Mouse (Mus musculus): ENCODE measurements around the gene Katnb1. TPM values are rescaled to one million over a fixed set of nuclear protein-coding genes. Genes with fewer than 3 reads are reported as not detected.

The Katnb1 gene
- polyA plus RNA-seq, 1 experiment: 180 TPM

DNA sequence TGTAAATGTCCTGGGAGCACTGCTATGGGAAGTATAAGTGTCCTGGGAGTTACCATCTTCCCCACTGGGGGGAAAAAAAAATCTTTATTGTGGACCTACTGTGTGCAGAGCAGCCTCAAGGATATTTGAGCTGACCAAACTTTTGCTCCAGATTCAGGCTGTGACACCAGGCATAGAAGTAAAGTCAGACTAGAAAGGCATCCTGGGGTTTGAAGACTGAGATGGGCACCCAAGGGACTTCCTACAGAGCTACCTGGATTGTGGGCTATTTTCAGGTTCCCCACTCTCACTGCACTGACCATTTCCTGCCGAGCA is 58.0 kb downstream of the Katnb1 start:
- H3K27me3 ChIP-seq (ENCODE audit: control insufficient read depth, insufficient read depth, low read length): no peaks in the 10 kb centered on the region
- peaks cover 40% of the 10 kb centered on the region for H3K4me1 ChIP-seq (ENCODE audit: control insufficient read depth, insufficient read depth, low read length)

DNA sequence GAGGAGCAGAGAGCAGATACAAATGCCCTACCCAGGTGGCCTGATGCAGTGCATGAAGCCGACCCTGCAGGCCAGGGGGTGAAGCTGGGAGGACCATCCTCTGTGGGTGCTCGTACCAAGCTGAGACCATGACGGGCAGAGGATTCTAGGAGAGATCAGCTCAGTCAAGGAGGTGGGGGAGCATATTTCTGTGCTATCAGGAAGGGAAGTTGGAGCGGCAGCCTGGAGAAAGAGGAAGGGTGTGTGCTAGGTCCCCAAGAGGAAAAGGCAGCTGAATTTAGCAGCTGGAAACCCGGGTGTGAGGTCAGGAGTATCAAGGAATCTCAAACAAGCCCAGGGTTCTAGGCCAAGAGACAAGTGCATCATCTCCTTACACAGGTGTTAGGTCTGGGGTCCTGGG is 59.6 kb downstream of the Katnb1 start:
- no peak overlapping the region for H3K27ac ChIP-seq (ENCODE audit: control insufficient read depth, insufficient read depth, low read depth, low read length)
- H3K27me3 ChIP-seq (ENCODE audit: control insufficient read depth, insufficient read depth, low read length): no peaks in the 10 kb centered on the region
- TF ChIP-seq POLR2A (IDR thresholded peaks at IDR 0.05; ENCODE audit: control insufficient read depth, low read depth, low read length): no peak
- TF ChIP-seq CTCF (IDR thresholded peaks at IDR 0.05; ENCODE audit: control insufficient read depth, insufficient read depth, insufficient replicate concordance, low read depth, low read length): no peak
- peak overlapping the region; percentile 92; the same call in 1 of the 2 replicates for H3K4me3 ChIP-seq (ENCODE audit: control insufficient read depth, low read depth, low read length)
- H3K4me1 ChIP-seq (ENCODE audit: control insufficient read depth, insufficient read depth, low read length): peaks cover 40% of the 10 kb centered on the region
- H3K36me3 ChIP-seq (ENCODE audit: control insufficient read depth, insufficient read depth, low read length): no peaks in the 10 kb centered on the region

More for the DNA sequence above, 58.0 kb downstream of the Katnb1 start:
- Histone ChIP-seq H3K4me3 (ENCODE audit: control insufficient read depth, low read depth, low read length) (no peak overlapping the region), H3K27ac (ENCODE audit: control insufficient read depth, insufficient read depth, low read depth, low read length) (no peak overlapping the region), H3K36me3 (ENCODE audit: control insufficient read depth, insufficient read depth, low read length) (no peaks in the 10 kb centered on the region; the same call in 1 of the 2 replicates)
- TF ChIP-seq POLR2A (IDR thresholded peaks at IDR 0.05; ENCODE audit: control insufficient read depth, low read depth, low read length) (no peak), CTCF (IDR thresholded peaks at IDR 0.05; ENCODE audit: control insufficient read depth, insufficient read depth, insufficient replicate concordance, low read depth, low read length) (no peak)

DNA sequence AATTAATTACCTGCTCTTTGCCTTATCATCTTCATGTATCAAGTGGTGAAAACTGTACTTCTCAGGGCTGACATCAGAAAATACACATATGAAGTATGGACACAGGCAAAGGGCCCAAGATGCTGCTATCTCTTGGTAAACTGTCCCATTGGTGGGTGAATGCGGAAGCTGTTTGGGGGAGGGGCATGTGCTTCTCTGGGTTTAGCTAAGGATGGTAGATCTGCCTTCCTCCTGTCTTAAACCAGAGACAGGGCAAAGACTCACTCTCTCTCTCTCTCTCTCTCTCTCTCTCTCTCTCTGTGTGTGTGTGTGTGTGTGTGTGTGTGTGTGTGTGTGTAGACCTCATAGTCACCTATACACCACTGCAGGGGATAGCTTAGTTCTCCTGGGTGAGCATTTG is 60.0 kb downstream of the Katnb1 start:
- Histone ChIP-seq H3K27me3 (ENCODE audit: control insufficient read depth, insufficient read depth, low read length) (no peaks in the 10 kb centered on the region), H3K4me3 (ENCODE audit: control insufficient read depth, low read depth, low read length) (peak overlapping the region; percentile 92; the same call in 1 of the 2 replicates), H3K4me1 (ENCODE audit: control insufficient read depth, insufficient read depth, low read length) (peaks cover 40% of the 10 kb centered on the region)

DNA sequence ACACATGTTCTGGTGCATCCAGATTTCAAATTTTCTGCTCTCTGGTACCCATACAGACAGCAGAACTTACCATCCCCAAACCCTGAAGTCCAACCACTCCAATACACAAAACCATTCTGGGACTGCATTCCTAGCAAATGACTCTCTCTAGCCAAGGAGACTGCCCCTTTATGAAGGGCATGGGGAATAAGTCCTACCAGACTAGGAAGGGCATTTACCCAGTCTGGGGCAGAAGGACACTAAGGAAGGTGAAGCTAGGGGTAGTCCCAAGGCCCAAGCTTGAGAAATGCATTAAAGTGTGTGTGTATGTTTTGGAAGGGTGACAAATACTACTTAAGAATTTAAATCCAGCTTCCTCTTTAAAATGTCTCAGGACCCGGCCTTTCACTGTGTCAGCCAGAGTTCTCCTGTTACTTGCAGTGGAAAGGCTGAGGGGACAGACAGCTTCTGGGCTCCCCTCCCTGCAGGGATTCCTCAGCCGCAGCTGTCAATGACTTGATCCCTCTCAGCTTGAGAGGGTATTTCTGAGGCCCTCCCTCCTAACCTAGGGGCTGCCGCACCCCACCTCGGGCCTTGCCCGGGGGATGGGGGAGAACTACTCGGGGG is 60.6 kb downstream of the Katnb1 start:
- Histone ChIP-seq H3K4me1 (ENCODE audit: control insufficient read depth, insufficient read depth, low read length) (peaks cover 40% of the 10 kb centered on the region), H3K27ac (ENCODE audit: control insufficient read depth, insufficient read depth, low read depth, low read length) (no peak overlapping the region; the same call in 1 of the 2 replicates), H3K27me3 (ENCODE audit: control insufficient read depth, insufficient read depth, low read length) (no peaks in the 10 kb centered on the region), H3K4me3 (ENCODE audit: control insufficient read depth, low read depth, low read length) (peak overlapping the region; percentile 92), H3K36me3 (ENCODE audit: control insufficient read depth, insufficient read depth, low read length) (no peaks in the 10 kb centered on the region)
- TF ChIP-seq CTCF (IDR thresholded peaks at IDR 0.05; ENCODE audit: control insufficient read depth, insufficient read depth, insufficient replicate concordance, low read depth, low read length) (no peak), POLR2A (IDR thresholded peaks at IDR 0.05; ENCODE audit: control insufficient read depth, low read depth, low read length) (no peak)

More for the DNA sequence above, 60.0 kb downstream of the Katnb1 start:
- TF ChIP-seq POLR2A (IDR thresholded peaks at IDR 0.05; ENCODE audit: control insufficient read depth, low read depth, low read length) (no peak), CTCF (IDR thresholded peaks at IDR 0.05; ENCODE audit: control insufficient read depth, insufficient read depth, insufficient replicate concordance, low read depth, low read length) (no peak)
- H3K27ac ChIP-seq (ENCODE audit: control insufficient read depth, insufficient read depth, low read depth, low read length): no peak overlapping the region
- H3K36me3 ChIP-seq (ENCODE audit: control insufficient read depth, insufficient read depth, low read length): no peaks in the 10 kb centered on the region

DNA sequence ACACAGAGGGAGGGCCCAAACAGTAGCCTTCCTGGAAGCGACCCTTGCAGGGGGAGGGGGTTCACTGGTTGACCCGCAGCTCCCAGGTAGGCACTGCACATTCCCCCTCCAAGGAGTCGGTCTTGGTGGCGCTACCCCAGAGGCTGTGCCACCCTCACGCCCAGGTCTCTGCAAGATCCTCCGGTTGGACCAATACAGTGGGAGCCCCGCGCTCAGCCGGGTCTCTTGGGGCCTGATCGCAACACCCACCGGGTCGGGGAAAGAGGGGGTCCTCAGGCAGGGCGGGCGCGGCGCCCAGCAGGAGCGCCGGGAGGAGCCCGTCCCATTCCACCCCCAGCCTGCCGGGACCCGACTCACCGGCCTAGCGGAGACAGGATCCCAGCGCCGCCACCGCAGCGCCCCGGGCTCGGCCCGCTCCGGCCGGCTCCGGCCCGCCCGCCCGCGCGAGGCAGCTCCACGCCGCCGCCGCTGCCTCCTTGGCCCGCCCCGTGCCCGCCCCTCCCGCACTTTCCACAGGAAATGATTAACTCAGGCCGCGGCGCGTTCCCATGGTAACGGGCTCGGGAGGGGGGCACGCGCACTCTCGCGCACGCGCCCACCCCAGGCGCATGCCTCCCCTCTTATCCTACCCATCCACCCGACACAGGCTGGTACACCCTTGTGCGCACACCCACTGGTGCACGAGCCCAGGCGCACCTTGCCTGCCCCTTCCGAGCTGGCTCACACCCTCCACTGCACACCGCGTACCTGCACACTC is 61.3 kb downstream of the Katnb1 start:
- H3K36me3 ChIP-seq (ENCODE audit: control insufficient read depth, insufficient read depth, low read length): no peaks in the 10 kb centered on the region
- peak overlapping the region; percentile 92 for H3K4me3 ChIP-seq (ENCODE audit: control insufficient read depth, low read depth, low read length)
- H3K27me3 ChIP-seq (ENCODE audit: control insufficient read depth, insufficient read depth, low read length): no peaks in the 10 kb centered on the region
- H3K27ac ChIP-seq (ENCODE audit: control insufficient read depth, insufficient read depth, low read depth, low read length): peak overlapping the region; percentile 18; the same call in 1 of the 2 replicates
- peaks cover 36% of the 10 kb centered on the region for H3K4me1 ChIP-seq (ENCODE audit: control insufficient read depth, insufficient read depth, low read length)
- TF ChIP-seq POLR2A (IDR thresholded peaks at IDR 0.05; ENCODE audit: control insufficient read depth, low read depth, low read length): 0 out of 2 replicates have a peak, but pooled peaks have one; percentile 36
- no peak for TF ChIP-seq CTCF (IDR thresholded peaks at IDR 0.05; ENCODE audit: control insufficient read depth, insufficient read depth, insufficient replicate concordance, low read depth, low read length)

DNA sequence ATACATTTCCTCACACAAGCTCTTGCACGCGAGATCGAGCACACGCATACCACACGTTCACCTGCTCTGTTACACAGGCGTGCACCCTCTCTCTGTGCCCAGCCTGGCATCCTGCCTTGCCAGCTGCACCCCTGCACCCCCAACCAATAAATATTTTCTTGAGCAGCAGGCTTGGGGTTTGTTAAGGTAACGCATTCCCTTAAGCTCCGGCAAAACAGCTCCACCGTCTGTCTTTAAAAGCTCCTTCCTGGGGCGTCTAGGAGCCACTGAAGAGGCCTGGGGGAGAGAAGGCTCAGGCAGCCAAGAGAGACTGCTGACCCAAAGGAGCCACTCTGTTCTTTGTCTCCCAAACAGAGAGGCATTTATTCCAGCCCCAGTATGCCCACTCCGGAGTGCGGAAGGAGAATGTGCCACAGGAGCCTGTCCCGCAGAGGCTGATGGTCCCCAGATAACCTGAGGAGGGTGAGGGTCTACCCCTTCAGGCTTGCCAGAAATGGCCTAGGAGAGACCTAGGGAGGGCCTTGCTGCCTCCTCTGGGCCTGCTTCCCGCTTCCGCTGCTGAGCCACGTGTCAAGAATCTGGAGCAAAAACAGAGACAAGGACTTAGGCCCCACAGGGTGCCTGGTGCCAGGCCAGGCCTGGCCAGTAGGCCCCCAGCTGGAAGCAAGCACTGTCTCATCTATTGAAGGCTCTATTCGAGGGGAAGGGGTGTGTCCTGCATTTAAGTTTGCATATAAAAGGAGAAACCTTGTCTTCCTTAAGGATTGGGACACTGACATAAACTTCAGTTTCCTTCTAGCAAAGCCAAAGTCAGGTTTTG is 62.2 kb downstream of the Katnb1 start:
- H3K36me3 ChIP-seq (ENCODE audit: control insufficient read depth, insufficient read depth, low read length): no peaks in the 10 kb centered on the region
- peaks cover 28% of the 10 kb centered on the region for H3K4me1 ChIP-seq (ENCODE audit: control insufficient read depth, insufficient read depth, low read length)
- no peak for TF ChIP-seq CTCF (IDR thresholded peaks at IDR 0.05; ENCODE audit: control insufficient read depth, insufficient read depth, insufficient replicate concordance, low read depth, low read length)
- no peak for TF ChIP-seq POLR2A (IDR thresholded peaks at IDR 0.05; ENCODE audit: control insufficient read depth, low read depth, low read length)
- H3K27me3 ChIP-seq (ENCODE audit: control insufficient read depth, insufficient read depth, low read length): no peaks in the 10 kb centered on the region
- H3K27ac ChIP-seq (ENCODE audit: control insufficient read depth, insufficient read depth, low read depth, low read length): no peak overlapping the region
- H3K4me3 ChIP-seq (ENCODE audit: control insufficient read depth, low read depth, low read length): peak overlapping the region; percentile 92

Measured in testis, adult 2 months (tissue).